Mouse (Mus musculus) 3T3-L1 (cell line): ENCODE measurements around the gene Snx25.

Experiments used
- DNase-seq: peaks from one replicate; pipeline ENCODE4 v3.0.0-alpha.2; 2015; ENCODE audit warnings: low read depth, low spot score

Gene Snx25

DNA sequence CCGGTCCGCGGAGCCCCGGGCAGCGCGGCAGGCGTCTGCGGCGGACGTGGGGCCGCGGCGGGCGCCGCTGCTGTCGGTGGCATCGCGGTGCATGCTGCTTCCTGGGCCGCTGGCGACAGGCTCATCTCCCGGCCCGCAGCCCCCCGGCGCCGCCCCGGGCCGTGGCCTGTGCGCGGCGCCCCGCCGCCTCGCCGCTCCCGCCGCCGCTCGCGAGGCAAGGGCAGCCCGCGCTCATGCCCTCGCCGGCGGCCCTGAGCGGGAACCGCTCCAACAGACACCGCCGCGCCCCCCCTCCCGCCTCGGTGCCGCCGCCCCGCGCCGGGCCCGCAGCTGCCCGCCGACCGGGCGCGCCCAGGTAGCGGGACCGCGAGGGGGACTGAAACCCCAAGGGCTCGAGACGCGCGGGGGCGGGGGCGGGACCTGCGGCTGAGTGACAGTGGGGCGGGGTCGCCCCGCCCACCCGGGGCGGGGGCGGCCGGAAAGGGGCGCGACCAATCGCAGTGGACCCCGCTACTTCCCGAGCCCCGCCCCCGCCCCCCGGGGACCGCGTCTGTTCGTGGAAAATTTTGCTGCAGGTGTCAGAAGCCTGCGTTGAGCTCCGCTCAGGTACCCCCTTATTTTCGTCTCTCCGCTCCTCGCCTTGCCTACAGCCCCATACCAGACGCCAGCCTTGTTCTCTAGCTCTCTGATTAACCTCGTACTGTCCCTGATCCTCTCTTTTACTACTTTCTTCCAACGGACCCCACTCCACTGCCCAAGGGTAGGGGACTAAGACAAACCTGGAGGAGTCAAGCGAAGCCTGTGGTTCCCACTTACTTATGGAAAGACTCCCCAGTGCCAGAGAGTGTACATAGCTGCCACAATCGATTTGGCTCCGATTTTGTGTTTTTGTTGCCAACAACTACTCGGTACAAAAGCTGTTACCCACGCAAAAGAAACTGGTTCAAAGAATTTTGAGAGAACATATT lies at the start of gene Snx25:
TSS of gene Snx25 (minus strand) at position 96 of the 968 bp plus-strand sequence.
- DNase-seq: peak; percentile 64

DNA sequence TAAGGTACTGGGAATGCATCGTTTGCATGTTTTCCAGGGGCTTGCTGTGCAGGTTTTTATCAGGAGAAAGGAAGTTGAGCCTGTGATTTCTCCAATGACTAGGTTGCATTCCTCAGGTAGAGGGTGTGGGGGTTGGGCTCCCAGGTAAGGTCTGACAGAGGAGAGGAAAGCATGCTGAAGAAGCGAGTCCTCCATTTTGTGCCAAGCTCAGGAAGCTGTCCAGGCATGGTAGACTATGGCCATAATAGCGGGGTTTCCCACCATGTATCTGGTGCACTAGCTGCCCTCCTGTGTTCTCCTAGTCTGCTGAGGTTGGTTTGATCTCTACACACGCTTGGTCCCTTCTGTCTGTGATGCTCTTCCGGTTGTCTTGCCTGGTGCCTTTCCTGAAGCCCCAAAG lies 45.7 kb upstream of the Snx25 start:
- no peak for DNase-seq

- peak; percentile 51 for DNase-seq
Observed at GRCm38 (mm10) chr8:46196877-46197276, 44.9 kb upstream of the Snx25 start.

- DNase-seq: no peak
Observed at GRCm38 (mm10) chr8:46193100-46193499, 41.1 kb upstream of the Snx25 start.

DNA sequence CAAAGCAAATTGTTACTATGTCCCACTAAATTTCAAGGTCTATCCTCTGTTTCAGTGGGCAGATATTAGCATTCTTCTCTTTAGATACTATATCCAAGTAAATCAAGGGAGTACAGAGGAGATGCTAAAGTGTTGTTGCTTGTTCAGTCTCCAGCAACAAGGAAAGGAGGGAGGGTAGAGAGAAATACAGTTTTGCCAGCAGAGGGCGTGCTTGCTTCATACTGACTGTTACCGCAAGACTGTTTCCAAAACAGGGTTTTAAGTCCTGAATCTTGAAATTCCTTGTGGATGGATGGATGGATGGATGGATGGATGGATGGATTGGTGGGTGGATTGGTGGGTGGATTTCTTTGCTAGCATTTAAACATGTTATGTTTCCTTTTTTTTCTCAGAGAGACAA lies 33.4 kb upstream of the Snx25 start:
- DNase-seq: peak; percentile 81

GRCm38 (mm10) chr8:46180136-46180535 lies 28.2 kb upstream of the Snx25 start:
- no peak for DNase-seq

DNA sequence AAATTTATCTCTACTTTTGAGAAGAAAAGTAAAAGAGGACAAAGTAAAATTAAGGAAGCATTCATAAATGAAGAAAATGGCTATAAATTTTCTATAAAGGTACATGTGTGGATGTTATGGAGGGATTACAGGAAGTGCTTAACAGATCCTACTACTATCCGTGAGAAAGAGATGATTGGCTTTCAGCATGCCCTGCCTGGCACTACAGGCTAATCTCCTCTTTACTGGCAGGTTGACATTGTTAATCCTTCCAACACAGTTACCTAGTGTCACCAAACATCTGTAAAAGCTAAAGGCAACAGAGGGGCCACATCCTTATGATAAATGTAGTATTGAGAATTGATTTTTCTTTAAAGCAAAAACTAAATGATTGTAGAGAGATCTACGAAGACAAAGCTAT lies 21.7 kb upstream of the Snx25 start:
- DNase-seq: no peak

- DNase-seq: no peak
Observed at GRCm38 (mm10) chr8:46163870-46164190, 11.9 kb upstream of the Snx25 start.

- DNase-seq: peak; percentile 90
Observed at GRCm38 (mm10) chr8:46162953-46163869, 11.3 kb upstream of the Snx25 start.

- no peak for DNase-seq
Observed at GRCm38 (mm10) chr8:46153042-46153441, 1.1 kb upstream of the Snx25 start.

- peak; percentile 50 for DNase-seq
Observed at GRCm38 (mm10) chr8:46151202-46152062, 527 bp downstream of the Snx25 start, which contains the start of gene Cfap97. TSS of gene Cfap97 (plus strand) at chr8:46151771.

DNA sequence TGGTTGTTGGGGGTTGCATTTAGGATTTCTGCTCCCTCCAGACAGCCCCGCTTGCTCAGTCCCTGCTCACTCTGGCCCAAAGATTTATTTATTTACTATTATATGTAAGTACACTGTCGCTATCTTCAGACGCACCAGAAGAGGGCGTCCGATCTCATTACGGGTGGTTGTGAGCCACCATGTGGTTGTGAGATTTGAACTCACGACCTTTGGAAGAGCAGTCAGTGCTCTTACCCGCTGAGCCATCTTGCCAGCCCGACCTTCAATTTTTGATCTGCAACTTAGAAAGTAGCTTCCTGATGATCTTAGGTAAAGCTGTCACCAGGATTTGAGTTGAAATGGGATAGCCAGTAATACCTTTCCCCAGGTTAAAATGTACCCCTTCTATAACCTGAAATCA lies 2.2 kb downstream of the Snx25 start:
- peak; percentile 56 for DNase-seq

DNA sequence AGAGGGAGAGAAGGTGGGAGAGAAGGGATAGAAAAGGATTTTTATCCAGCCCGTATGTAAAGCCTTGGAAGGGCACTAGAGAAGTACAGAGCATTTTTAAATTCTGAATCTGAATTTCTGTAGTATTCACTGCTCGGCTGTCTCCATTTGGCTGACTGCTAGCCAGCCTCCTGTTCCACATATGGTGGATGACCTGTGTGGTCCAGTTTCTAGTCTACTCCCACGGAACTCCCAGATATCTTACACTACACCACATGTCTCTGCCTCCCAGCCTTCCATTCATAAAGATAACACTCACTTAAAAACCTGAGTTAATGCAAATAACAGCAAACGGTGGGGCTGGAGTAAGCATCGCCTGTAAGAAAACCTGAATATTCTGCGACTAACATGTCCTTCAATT lies 2.7 kb downstream of the Snx25 start:
- peak; percentile 81 for DNase-seq

GRCm38 (mm10) chr8:46146173-46146572 lies 5.8 kb downstream of the Snx25 start:
- DNase-seq: no peak

DNA sequence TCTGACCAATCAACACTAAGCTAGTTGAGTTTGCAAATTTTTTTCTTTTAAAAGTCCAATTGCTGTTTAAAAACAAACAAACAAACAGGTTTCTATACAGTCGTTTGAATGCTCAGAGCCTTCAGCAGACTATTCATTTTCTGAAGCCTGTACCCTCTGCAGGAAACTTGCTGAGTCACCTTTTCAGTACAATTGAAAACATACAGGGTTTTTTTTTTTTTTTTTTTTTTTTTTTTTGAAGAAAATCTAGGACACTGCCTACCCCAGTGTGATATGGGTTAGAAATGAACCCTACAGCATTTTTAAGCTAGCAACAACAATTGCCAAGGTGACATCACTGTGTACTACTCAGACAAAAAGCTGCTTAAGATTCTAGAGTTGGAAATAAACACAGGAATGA lies 8.0 kb downstream of the Snx25 start:
- DNase-seq: peak; percentile 55

GRCm38 (mm10) chr8:46143470-46143869 lies 8.5 kb downstream of the Snx25 start:
- DNase-seq: no peak

- no peak for DNase-seq
Observed at GRCm38 (mm10) chr8:46142498-46143081, 9.4 kb downstream of the Snx25 start.

GRCm38 (mm10) chr8:46141688-46142087 lies 10.3 kb downstream of the Snx25 start:
- no peak for DNase-seq

- peak; percentile 58 for DNase-seq
Observed at GRCm38 (mm10) chr8:46140376-46141120, 11.4 kb downstream of the Snx25 start.
